Mouse (Mus musculus) T-cell, adult 2 months (primary cell): ENCODE results near the gene Olfr448.

Source experiments
- DNase-seq: peaks from one replicate; pipeline ENCODE4 v3.0.0; 2022; ENCODE audit warnings: low spot score

The Olfr448 gene

DNA sequence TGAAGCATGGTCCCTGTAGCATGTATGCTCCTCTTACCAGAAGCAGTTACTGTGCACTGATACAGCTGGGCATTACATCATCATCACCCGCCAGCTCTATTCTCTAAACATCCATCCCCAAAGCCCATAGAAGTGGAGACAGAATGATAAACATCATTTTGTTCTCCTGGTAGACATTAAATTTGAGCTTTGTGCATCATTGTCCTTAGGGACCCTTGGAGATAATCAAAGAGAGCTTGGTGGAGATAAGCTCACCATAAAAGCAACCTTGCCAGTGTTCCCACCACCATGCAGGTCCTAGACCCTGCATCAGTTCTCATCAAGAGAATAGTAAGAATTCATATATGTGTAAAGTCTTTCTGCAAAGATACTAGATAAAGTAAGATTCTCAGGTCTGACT is at the start of gene Olfr448:
Gene Olfr448, plus strand, starts transcription at position 301 of the 400 bp plus-strand sequence.
- DNase-seq: no peak

DNA sequence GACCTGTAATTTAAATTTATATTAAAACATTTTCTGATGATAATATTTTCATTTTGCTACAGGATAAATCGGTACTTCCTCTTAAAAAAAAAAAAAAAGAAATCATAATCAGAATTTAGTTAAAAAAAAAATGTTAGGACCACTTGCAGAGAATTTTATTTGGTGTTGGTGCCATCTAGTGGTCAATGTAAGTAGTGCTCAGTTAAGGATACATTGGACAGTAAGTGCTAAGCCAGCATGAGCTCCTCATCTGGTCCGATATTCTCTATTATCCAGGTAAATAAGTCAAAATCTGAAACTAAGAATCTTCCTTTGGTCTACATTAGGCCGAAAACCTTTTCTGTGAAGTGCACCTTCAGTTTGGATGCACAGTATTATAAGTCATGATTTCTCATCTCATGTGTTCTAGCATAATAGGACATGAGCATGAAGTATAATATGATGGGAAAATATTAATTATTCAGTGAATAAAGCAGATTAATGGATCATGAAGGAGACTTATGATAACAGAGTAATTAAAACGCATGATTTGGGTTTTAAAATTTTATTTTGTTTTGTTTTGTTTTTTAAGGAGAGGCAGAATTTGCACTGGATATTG is 29.9 kb upstream of the Olfr448 start:
- no peak for DNase-seq

DNA sequence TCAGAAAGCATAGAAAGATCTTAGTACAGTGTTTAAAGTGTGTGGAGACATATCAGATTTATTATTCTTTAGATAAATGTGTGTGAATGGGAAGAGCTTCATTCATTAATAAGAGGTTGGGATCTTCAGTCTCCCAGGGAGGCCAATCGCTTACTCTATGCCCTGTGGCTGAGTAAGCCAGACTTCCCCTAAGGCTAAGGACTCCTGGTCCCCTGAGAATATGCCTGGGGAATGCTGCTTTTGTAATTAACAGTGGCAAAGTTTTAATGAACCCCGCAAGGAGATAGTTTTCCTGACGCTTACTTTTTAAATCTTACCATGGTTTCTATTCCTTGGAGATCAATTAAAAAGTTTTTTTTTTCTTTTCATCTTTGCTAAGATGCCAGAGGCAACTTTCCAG is 20.5 kb upstream of the Olfr448 start:
- DNase-seq: no peak

DNA sequence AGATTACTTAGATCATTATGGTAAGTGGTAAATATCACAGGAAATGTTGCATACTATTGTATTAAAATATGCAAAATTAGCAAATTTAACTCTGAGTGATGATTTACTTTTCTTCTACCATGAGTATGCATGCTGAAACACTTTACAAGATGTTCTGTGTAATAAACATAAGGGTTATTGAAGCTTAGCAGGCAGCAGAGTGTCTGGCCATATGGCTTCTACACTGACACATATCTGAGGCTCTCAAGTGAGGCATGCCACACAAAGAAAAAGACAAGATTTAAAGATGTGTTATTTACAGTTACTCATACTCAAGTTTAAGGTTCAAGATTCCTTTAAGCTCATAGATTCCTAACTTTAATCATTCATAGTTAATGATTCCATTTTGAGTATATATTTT is 13.9 kb upstream of the Olfr448 start:
- DNase-seq: no peak

DNA sequence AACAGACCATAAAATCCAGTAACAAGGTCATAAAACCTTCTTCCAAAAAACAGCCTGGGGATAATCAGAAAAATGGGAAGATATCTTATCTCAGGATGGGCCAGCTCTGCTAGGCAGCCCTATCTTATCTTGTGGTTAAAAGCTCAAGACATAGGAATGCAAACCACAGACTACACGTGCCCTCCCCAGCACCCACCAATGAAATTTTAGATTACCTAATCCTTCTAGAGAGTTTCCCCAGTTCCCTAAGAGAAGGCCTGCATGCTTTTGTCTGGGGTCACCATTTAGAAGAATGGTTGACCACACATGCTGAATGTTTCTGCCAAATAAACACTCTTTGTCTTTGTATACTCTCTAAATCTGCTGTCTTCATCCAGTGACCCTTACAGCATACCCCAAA is 10.1 kb downstream of the Olfr448 start:
- no peak for DNase-seq

DNA sequence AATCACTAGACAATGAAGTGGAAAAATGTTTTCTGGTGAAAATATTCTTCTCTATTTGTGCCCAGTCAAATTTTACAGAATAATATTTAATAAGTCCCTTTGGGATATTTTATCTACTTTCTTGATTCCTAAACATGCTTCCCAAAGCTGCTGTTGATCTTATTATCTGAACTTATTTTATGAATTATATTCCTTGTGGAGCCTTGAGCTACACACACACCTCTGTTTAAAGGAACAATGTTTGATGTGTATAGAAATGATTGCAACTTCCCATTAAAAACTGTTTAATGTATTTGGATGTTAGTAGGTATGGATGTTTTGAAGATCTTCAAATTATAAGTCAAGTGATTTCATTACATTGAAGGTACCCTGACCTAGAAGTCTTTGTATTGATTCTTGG is 18.3 kb downstream of the Olfr448 start, which contains the start of gene Olfr447:
Gene Olfr447, plus strand, starts transcription at position 301 of the 400 bp plus-strand sequence.
- no peak for DNase-seq

DNA sequence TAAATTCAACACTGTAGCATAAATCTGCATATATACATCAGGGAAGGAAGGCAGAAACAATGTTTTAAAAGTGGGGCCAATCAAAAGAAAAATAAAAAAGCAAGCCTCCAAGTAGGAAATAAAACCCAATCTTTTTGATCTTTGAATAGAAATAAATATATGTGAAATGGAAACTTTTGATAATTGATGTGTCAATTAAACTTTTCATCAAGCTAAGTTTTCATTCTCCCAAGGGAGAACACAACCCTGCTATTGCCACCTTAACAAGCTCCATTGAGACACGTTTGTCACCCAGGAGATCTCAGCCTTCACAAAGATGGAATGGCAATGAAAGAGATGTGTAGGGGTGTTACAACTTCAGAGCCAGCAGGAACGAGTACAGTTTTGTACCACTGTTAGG is 30.8 kb downstream of the Olfr448 start, which contains the start of gene Olfr446:
Gene Olfr446, plus strand, starts transcription at position 301 of the 400 bp plus-strand sequence.
- DNase-seq: no peak
